Mouse (Mus musculus): ENCODE measurements around the gene Irf6.

GRCm38 (mm10) chr1:193159163-193159562, 6.3 kb downstream of the Irf6 start:
- TF ChIP-seq ZC3H11A (IDR thresholded peaks at IDR 0.05; ENCODE audit: borderline replicate concordance, low read depth, low read length) = no peak
- TF ChIP-seq CHD2 (IDR thresholded peaks at IDR 0.05; ENCODE audit: low read depth, low read length) = no peak
- TF ChIP-seq MAFK (IDR thresholded peaks at IDR 0.05; ENCODE audit: insufficient read depth, low read depth, low read length) = no peak
- no peak for TF ChIP-seq HCFC1 (IDR thresholded peaks at IDR 0.05; ENCODE audit: borderline replicate concordance, insufficient read depth, low read length)
- no peak for TF ChIP-seq ZNF384 (IDR thresholded peaks at IDR 0.05; ENCODE audit: low read depth, low read length)

Measured in ES-E14 (cell line).